Mouse (Mus musculus) MEL (cell line): ENCODE data around the gene Hspg2. TPM values are rescaled to one million over a fixed set of nuclear protein-coding genes. Genes with fewer than 3 reads are reported as not detected.

Experiments
- DNase-seq: peaks from one replicate; pipeline ENCODE4 v3.0.0; 2011; ENCODE audit warnings: low read depth, low spot score
- H3K27ac ChIP-seq: 2 replicates; pipeline ENCODE4 v1.5.1; 2012; ENCODE audit warnings: low read depth, mild to moderate bottlenecking, control low read depth, low read length, moderate library complexity; ENCODE audit not compliant: control insufficient read depth
- H3K27me3 ChIP-seq, 2 experiments: fragments of 150-350 bp in 1 of 2; sonication (generic) in 1 of 2; 2 replicates each; pipeline ENCODE4 v1.6.1; 2012; ENCODE audit warnings: low read length in 2 of 2, mild to moderate bottlenecking in 2 of 2, improper control_type of control experiment in 1 of 2, moderate library complexity in 1 of 2; ENCODE audit not compliant: insufficient read depth in 2 of 2, control insufficient read depth in 1 of 2
- H3K36me3 ChIP-seq, 2 experiments: 2 replicates each; pipeline ENCODE4 v1.6.1; 2012 to 2014; ENCODE audit warnings: low read length in 2 of 2, improper control_type of control experiment in 1 of 2, inconsistent platforms in 1 of 2, mild to moderate bottlenecking in 1 of 2; ENCODE audit not compliant: insufficient read depth in 2 of 2, control insufficient read depth in 1 of 2
- H3K4me1 ChIP-seq, 2 experiments: fragments of 150-350 bp in 1 of 2; sonication (generic) in 1 of 2; 2 replicates each; pipeline ENCODE4 v1.6.1; 2012; ENCODE audit warnings: low read length in 2 of 2, improper control_type of control experiment in 1 of 2, mild to moderate bottlenecking in 1 of 2; ENCODE audit not compliant: insufficient read depth in 2 of 2, control insufficient read depth in 1 of 2
- H3K4me3 ChIP-seq, 2 experiments: fragments of 150-350 bp in 1 of 2; sonication (generic) in 1 of 2; 2 replicates each; pipeline ENCODE4 v1.5.1; 2012; ENCODE audit warnings: low read depth in 2 of 2, low read length in 2 of 2, mild to moderate bottlenecking in 2 of 2, moderate library complexity in 2 of 2, control low read depth in 1 of 2, improper control_type of control experiment in 1 of 2; ENCODE audit not compliant: control insufficient read depth in 1 of 2, insufficient read depth in 1 of 2
- H3K79me2 ChIP-seq: 2 replicates; pipeline ENCODE4 v1.6.1; 2012; ENCODE audit warnings: mild to moderate bottlenecking, low read length, moderate library complexity; ENCODE audit not compliant: control insufficient read depth, poor library complexity, insufficient read depth
- H3K9ac ChIP-seq: 2 replicates; pipeline ENCODE4 v1.6.1; 2012; ENCODE audit warnings: low read depth, mild to moderate bottlenecking, control low read depth, low read length, moderate library complexity; ENCODE audit not compliant: control insufficient read depth, poor library complexity, severe bottlenecking
- H3K9me3 ChIP-seq: fragments of 150-350 bp; sonication (generic); replicated peaks from 2 replicates; pipeline ENCODE4 v1.6.1; 2012; ENCODE audit warnings: mild to moderate bottlenecking, low read length, improper control_type of control experiment, moderate library complexity; ENCODE audit not compliant: insufficient read depth
- CHD1 ChIP-seq: IDR thresholded peaks from 2 replicates; pipeline ENCODE4 v1.6.1; 2012; ENCODE audit warnings: low read depth, mild to moderate bottlenecking, inconsistent platforms, low read length, improper control_type of control experiment
- E2F4 ChIP-seq: IDR thresholded peaks from 2 replicates; pipeline ENCODE4 v1.6.1; 2011; ENCODE audit warnings: low read depth, low read length, improper control_type of control experiment, borderline replicate concordance
- GABPA ChIP-seq: IDR thresholded peaks from 2 replicates; pipeline ENCODE4 v1.6.1; 2012; ENCODE audit warnings: low read depth, mild to moderate bottlenecking, inconsistent platforms, low read length, improper control_type of control experiment, moderate library complexity
- GATA1 ChIP-seq: IDR thresholded peaks from 2 replicates; pipeline ENCODE4 v1.6.1; 2011; ENCODE audit warnings: low read depth, low read length, improper control_type of control experiment
- JUND ChIP-seq: IDR thresholded peaks from 2 replicates; pipeline ENCODE4 v1.6.1; 2011; ENCODE audit warnings: low read depth, mild to moderate bottlenecking, improper control_type of control experiment, low read length
- MAFK ChIP-seq: IDR thresholded peaks from 2 replicates; pipeline ENCODE4 v1.6.1; 2011; ENCODE audit warnings: low read depth, mild to moderate bottlenecking, low read length, improper control_type of control experiment, borderline replicate concordance
- MEF2A ChIP-seq: IDR thresholded peaks from 2 replicates; pipeline ENCODE4 v1.6.1; 2014; ENCODE audit warnings: low read depth, mild to moderate bottlenecking, inconsistent platforms, low read length, improper control_type of control experiment; ENCODE audit not compliant: poor library complexity, insufficient replicate concordance, severe bottlenecking; ENCODE audit errors: extremely low read depth
- MYB ChIP-seq: IDR thresholded peaks from 2 replicates; pipeline ENCODE4 v1.6.1; 2011; ENCODE audit warnings: mild to moderate bottlenecking, low read depth, low read length, improper control_type of control experiment
- NELFE ChIP-seq: IDR thresholded peaks from 2 replicates; pipeline ENCODE4 v1.6.1; 2011; ENCODE audit warnings: low read depth, low read length, improper control_type of control experiment
- POLR2A ChIP-seq, 2 experiments: IDR thresholded peaks; 2 replicates each; pipeline ENCODE4 v1.6.1; 2011 to 2012; ENCODE audit warnings: low read length in 2 of 2, mild to moderate bottlenecking in 2 of 2, control low read depth in 1 of 2, improper control_type of control experiment in 1 of 2, low read depth in 1 of 2, moderate library complexity in 1 of 2; ENCODE audit not compliant: control insufficient read depth in 1 of 2, insufficient read depth in 1 of 2, poor library complexity in 1 of 2
- POLR2AphosphoS2 ChIP-seq: IDR thresholded peaks from 2 replicates; pipeline ENCODE4 v1.6.1; 2011; ENCODE audit warnings: low read length, improper control_type of control experiment
- RCOR1 ChIP-seq: IDR thresholded peaks from 2 replicates; pipeline ENCODE4 v1.6.1; 2012; ENCODE audit warnings: low read depth, mild to moderate bottlenecking, inconsistent platforms, low read length, improper control_type of control experiment
- TAL1 ChIP-seq: IDR thresholded peaks from 2 replicates; pipeline ENCODE4 v1.6.1; 2012; ENCODE audit warnings: mild to moderate bottlenecking, inconsistent platforms, low read length, moderate library complexity, mixed read lengths
- USF2 ChIP-seq, 2 experiments: IDR thresholded peaks; 2 replicates each; pipeline ENCODE4 v1.6.1; 2011 to 2012; ENCODE audit warnings: improper control_type of control experiment in 2 of 2, low read length in 2 of 2, borderline replicate concordance in 1 of 2, inconsistent platforms in 1 of 2, low read depth in 1 of 2, mild to moderate bottlenecking in 1 of 2; ENCODE audit not compliant: insufficient read depth in 1 of 2
- ZC3H11A ChIP-seq: IDR thresholded peaks from 2 replicates; pipeline ENCODE4 v1.6.1; 2012; ENCODE audit warnings: low read depth, mild to moderate bottlenecking, inconsistent platforms, low read length, improper control_type of control experiment
- ZKSCAN1 ChIP-seq: IDR thresholded peaks from 2 replicates; pipeline ENCODE4 v1.6.1; 2012; ENCODE audit warnings: low read depth, mild to moderate bottlenecking, inconsistent platforms, low read length, improper control_type of control experiment, moderate library complexity
- ZMIZ1 ChIP-seq: IDR thresholded peaks from 2 replicates; pipeline ENCODE4 v1.6.1; 2012; ENCODE audit warnings: low read depth, mild to moderate bottlenecking, inconsistent platforms, low read length, improper control_type of control experiment, moderate library complexity
- ZNF384 ChIP-seq: IDR thresholded peaks from 2 replicates; pipeline ENCODE4 v1.6.1; 2012; ENCODE audit warnings: low read depth, mild to moderate bottlenecking, inconsistent platforms, low read length, improper control_type of control experiment
- polyA plus RNA-seq, 2 experiments: library from polyadenylated mRNA; stranded (reverse) in 1 of 2; unstranded in 1 of 2; fragments of >175 nt in 1 of 2; fragments of >200 nt in 1 of 2; gene quantifications; 2 replicates each; pipeline versions ENCODE4 v1.2.1 to v1.2.4; 2012; ENCODE audit warnings: low replicate concordance in 2 of 2, low read depth in 1 of 2; ENCODE audit not compliant: insufficient read length in 2 of 2, insufficient read depth in 1 of 2, missing spikeins in 1 of 2
- total RNA-seq: library from RNA; depleted of rRNA; stranded (reverse); fragments of 300-350 nt; gene quantifications from 2 replicates; pipeline ENCODE4 v1.2.3, GENCODE M21; 2012

Gene Hspg2
- total and polyA plus RNA-seq, 3 experiments, result 0.04 TPM; not detected in 1

GRCm38 (mm10) chr4:137483871-137484270 is 15.3 kb downstream of the Hspg2 start (continued):
- TF ChIP-seq MEF2A (no peak), POLR2A (IDR thresholded peaks at IDR 0.05; ENCODE audit: control insufficient read depth in 1 of 2, insufficient read depth in 1 of 2, low read depth in 1 of 2, low read length in 2 of 2, poor library complexity in 1 of 2) (no peak), E2F4 (no peak), JUND (no peak), ZC3H11A (no peak), ZNF384 (no peak), GATA1 (peak; percentile 50; the same call in 1 of the 2 replicates), ZMIZ1 (no peak)

GRCm38 (mm10) chr4:137484586-137484985 is 16.0 kb downstream of the Hspg2 start:
- Histone ChIP-seq H3K79me2 (no peaks in the 10 kb centered on the region), H3K4me3 (no peak overlapping the region)
- no peak for TF ChIP-seq ZKSCAN1
- TF ChIP-seq GABPA, result no peak
- TF ChIP-seq CHD1, result no peak
- TF ChIP-seq RCOR1, result no peak
- no peak for TF ChIP-seq E2F4
- no peak for TF ChIP-seq MYB
- no peak for TF ChIP-seq ZNF384
- TF ChIP-seq POLR2AphosphoS2, result no peak
- no peak for TF ChIP-seq MEF2A
- TF ChIP-seq MAFK, result no peak
- no peak for TF ChIP-seq NELFE
- TF ChIP-seq TAL1, result no peak
- TF ChIP-seq, all 39 proteins: peak for 0
- H3K9ac ChIP-seq, result no peak overlapping the region
- no peak overlapping the region for H3K27ac ChIP-seq
- DNase-seq, result no peak
- H3K4me1 ChIP-seq, result peaks cover 0 to 5% of the 10 kb centered on the region in 2 experiments; a peak in 1 of 4 replicates
- no peaks in the 10 kb centered on the region for H3K36me3 ChIP-seq
- no peaks in the 10 kb centered on the region for H3K27me3 ChIP-seq
- H3K9me3 ChIP-seq, result no peaks in the 10 kb centered on the region

DNA sequence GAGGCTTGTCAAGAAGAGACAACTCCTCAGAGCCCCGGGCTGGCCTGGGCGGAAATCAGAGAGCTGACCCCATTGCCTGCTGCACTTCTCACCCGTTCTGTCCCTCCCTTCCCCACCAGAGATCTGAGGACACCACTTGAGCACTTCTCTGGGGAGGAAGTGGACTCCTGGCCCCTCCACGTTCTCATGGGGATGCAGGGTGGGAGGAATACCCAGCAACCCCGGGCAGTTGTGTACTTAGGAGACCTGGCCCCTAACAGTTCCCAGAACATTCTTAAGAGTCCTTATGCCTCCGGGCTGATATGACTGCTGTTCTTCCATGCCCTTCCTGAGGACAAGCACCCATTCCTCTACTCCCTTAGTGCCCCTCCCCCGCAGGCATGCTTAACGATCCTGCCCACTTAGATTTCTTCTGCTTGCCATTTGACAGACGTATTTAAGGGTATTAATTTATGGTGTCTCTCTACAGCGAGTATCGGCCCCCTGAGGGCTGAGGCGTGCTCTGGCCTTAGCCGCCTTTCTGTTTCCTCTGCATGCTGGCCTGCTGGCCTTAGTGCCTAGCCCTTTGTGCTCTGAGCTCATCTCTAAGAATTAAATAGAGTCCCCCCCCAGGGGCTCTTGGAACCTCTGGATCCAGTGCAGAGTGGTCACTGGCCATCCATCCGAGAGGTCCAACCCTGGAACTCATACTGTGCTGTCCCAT is 16.8 kb downstream of the Hspg2 start:
- Histone ChIP-seq H3K4me3 (no peak overlapping the region), H3K36me3 (no peaks in the 10 kb centered on the region), H3K27me3 (no peaks in the 10 kb centered on the region), H3K9ac (no peak overlapping the region), H3K4me1 (peaks cover 0 to 5% of the 10 kb centered on the region in 2 experiments; a peak in 1 of 4 replicates), H3K9me3 (no peaks in the 10 kb centered on the region), H3K27ac (no peak overlapping the region), H3K79me2 (no peaks in the 10 kb centered on the region)
- no peak for TF ChIP-seq GABPA
- TF ChIP-seq USF2 (IDR thresholded peaks at IDR 0.05; ENCODE audit: borderline replicate concordance in 1 of 2, insufficient read depth in 1 of 2, low read depth in 1 of 2, low read length in 2 of 2), result no peak
- TF ChIP-seq GATA1, result no peak
- TF ChIP-seq MYB, result no peak
- DNase-seq, result no peak
